Mouse (Mus musculus) right cerebral cortex, postnatal 4 days (tissue): ENCODE measurements around the gene Atp1a2.

Experiments
- DNase-seq: peaks from one replicate; pipeline ENCODE4 v3.0.0-alpha.2; 2022

Gene Atp1a2

DNA sequence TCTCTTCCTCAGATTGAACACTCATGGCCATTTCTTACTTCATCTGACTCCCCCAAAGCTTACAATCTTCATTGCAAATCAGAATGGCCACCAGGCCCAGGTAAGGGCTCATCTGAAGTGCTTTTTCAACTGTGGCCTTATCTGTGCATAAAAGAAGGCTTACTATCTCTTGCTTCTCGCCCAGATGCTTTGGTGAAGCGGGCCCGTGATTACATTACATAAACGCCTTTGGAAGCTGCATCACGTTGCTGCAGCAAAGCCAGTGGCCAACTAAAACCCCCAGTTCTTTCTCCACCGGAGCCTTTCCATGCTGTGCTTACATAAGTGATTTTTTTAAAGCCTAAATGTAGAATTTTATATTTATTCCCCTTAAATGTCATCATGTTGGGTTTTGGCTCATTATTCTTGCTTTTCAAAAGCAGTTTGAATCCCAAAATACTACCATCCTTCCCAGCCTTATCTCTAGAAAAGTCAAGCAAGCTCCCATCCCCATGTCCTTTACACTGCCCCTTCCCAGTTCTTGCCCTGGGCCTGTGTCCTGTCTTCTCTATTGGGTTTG lies 26.0 kb upstream of the Atp1a2 start:
- no peak for DNase-seq

DNA sequence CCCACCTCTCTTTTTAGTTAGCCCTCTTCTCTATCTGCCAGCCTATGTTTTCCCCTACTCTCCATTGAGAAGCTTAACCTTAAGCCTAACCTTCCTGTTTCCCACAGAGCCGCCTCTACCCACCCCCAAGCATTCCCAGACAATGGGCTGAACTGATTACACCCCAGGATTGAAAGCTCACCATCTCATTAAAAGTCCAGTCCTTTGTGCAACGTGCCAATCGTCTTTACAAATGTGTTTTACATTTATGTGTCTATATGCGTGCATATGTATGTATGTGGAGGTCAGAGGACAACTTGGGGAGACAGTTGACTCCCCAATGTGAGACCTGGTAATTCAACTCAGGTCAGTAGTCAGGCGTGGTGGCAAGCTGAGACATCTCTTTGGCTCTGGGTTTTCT lies 25.4 kb upstream of the Atp1a2 start:
- no peak for DNase-seq

DNA sequence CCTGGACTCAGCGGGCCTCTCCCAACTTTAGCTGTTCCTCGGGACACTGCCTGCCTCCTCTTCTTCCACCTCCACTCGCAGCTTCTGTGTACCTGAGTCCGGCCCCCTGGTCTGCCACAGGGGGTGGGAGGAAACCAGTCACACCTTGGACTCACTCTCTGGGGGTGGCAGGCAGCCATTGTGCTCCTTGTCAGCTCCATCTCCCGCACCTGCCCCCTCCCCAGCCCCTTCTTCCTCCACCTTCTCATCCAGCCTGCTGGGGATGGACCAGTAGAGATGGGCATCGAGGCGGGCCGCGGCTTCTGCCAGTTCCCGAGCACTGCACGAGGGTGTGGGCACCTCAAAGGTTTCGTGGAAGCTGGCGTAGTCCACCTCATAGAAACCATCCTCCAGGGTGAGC lies 24.9 kb upstream of the Atp1a2 start:
- no peak for DNase-seq

DNA sequence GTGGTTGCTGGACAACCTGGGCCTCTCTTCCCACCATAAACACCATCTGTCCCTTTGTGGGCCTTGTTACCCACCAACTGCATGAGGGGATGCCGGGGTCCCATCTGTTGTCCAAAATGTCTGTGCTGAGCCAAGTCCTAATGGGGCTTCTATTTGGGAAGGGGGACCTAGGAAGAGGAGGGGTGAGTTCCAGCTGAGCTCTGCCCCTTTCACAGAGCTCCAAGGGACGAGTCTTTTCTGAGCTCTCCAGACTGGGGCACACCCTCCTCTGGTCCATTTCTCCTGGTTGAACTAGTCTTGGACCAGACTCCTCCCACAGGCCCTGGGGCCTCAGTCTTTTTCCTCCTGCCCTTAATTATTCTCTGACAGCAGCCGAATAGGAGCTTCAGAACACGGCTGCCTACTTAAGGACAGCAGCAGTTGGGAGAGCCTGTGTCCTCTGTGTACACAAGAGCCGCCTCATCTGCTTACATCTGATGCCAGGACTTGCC lies 22.1 kb upstream of the Atp1a2 start:
- DNase-seq: no peak

DNA sequence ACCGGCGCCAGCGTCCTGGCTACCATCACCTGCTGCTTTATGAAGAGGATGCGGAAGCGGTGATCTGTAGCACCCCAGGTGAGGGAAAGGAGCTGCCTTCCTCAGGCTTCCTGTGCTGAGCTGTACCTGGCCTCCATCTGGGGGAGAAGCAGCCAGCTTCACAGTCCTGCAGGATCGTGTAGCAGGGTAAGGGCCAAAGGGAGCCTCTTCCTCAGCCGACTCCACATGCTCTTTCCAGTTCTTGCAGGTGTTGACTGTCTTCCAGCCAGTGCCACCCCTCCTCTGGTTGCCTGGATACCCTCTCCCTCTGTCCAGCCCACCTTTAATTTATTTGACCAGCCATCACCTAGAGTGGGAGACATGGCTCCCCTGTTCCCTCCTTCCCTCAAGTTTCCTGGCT lies 21.5 kb upstream of the Atp1a2 start:
- no peak for DNase-seq

DNA sequence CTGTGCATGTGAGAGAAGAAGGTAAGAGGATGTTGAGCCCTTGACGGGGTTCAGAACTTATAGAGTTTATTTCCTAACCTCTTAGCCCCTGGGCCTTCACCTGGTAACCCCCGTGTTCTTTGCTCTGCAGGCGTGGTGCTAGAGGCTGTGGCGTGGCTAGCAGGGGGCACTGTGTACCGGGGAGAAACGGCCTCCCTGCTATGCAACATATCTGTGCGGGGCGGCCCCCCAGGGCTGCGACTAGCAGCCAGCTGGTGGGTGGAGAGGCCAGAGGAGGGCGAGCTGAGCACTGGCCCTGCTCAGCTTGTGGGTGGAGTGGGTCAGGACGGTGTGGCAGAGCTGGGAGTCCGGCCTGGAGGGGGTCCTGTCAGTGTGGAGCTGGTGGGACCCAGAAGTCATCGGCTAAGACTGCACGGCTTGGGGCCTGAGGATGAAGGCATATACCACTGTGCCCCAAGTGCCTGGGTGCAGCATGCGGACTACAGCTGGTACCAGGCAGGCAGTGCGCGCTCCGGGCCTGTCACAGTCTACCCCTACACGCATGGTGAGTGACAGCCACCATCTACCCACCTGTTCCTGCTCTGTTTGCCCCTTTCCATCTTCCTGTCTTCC lies 20.7 kb upstream of the Atp1a2 start:
- no peak for DNase-seq

DNA sequence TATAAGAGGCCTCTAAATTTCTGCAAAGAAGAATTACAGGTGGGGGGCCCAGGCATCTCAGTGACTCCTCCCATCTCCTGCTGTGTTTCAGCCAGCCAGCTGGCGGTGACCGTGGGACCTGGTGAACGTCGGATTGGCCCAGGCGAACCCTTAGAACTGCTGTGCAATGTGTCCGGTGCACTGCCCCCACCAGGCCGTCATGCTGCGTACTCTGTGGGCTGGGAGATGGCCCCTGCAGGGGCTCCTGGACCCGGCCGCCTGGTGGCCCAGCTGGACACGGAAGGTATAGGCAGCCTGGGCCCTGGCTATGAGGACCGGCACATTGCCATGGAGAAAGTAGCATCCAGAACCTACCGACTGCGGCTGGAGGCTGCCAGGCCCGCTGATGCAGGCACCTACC lies 20.1 kb upstream of the Atp1a2 start:
- no peak for DNase-seq

DNA sequence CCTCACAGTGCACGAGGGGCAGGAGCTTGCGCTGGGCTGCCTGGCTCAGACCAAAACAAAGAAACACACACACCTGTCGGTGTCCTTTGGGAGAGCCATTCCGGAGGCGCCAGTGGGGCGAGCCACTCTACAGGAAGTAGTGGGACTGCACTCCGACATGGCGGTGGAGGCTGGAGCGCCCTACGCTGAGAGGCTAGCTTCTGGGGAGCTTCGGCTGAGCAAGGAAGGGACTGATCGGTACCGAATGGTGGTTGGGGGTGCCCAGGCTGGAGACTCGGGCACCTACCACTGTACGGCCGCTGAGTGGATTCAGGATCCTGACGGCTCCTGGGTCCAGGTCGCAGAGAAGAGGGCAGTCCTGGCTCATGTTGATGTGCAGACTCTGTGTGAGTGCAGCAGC lies 19.6 kb upstream of the Atp1a2 start:
- no peak for DNase-seq

DNA sequence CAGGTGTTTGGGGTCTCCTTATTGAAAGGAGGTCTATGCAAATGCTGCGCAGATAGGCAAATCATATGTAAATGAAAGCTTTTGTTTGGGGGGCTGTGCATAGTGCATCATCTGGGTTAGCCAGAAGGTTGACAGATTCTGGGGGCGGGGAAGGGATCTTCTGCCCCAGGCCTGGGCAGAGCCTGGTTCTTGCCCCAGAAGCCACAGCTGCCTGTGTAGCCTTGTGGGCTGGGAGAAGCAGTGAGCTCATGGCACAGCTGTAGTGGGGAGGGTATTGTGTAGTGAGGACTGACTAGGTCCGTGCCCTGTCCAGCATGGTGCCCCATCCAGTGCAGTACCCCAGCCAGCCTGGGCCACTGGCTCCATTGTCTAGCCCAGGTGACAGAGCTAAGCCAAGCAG lies 17.0 kb upstream of the Atp1a2 start:
- DNase-seq: no peak

DNA sequence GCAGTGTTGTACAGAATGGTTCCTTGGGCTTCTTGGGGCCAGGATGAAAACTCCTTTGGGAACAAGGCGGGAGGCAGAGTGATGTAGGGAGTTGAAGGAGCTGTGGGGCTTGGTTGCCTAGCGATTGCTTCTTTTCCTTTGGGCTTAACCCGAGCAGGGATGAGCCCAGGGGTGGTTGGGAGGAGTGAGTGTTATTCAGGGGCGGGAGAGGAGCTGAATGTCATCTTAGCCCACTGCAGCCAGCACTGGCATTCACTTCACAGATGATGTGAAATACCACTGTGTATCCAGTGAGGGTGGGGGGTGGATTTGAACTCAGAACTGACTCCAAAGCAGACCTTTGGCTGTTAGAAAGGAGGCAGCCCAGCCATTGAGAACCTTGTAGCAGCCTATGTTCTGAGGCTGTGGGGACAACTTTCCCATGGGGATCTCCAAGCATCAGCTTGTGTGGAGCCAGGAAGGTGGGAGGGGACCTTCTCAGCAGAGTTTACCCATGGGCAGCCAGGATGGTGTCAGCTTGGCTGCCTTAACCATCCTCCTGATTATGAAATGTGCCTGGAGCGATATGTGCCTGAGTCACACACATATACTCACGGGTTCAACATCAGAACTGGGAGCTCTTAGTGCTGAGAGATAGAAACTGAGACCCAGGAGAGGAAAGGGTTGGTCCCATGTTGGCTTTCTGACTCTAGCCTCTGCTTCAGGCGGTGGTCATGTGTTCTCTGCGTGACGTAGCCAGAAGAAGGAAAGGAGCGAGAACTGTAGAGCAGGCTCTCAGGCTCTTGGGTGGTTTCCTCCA lies 15.9 kb upstream of the Atp1a2 start:
- no peak for DNase-seq

DNA sequence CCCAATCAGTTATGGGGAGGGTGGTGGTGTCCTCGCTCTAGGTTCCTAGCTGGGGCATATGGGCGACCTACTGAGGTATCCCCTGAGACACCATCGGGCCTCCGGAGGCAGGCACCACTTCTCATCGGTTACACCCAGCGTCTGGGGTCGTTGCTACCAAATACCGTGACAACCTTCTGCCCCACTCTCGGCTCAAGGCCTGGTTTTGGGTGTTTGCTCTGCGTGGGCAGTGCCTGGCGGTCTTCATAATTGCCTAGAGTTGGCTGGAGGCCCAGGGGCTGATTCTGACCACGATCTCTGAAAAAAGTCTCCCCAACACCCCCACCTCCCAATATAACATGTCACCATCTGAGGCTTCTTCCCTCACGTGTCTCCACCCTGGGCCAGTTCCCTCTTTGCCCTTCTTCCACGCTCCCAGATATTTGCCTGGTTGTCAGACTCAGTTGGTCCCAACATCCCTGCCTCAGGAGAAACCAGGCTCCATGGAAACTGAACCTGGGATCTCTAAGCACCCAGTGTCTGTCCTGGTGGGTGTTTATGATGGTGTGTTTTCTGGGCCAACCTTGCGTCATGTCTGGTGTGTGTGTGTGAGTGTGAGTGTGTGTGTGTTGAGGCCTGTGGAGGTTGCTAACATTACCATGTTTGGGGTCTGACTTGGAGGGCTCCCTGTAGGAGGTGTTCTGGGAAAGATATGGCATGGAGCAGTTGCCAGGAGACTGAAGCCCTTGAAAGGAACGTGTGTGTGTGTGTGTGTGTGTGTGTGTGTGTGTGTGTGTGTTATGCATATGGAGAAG lies 15.1 kb upstream of the Atp1a2 start:
- DNase-seq: peak; percentile 53

DNA sequence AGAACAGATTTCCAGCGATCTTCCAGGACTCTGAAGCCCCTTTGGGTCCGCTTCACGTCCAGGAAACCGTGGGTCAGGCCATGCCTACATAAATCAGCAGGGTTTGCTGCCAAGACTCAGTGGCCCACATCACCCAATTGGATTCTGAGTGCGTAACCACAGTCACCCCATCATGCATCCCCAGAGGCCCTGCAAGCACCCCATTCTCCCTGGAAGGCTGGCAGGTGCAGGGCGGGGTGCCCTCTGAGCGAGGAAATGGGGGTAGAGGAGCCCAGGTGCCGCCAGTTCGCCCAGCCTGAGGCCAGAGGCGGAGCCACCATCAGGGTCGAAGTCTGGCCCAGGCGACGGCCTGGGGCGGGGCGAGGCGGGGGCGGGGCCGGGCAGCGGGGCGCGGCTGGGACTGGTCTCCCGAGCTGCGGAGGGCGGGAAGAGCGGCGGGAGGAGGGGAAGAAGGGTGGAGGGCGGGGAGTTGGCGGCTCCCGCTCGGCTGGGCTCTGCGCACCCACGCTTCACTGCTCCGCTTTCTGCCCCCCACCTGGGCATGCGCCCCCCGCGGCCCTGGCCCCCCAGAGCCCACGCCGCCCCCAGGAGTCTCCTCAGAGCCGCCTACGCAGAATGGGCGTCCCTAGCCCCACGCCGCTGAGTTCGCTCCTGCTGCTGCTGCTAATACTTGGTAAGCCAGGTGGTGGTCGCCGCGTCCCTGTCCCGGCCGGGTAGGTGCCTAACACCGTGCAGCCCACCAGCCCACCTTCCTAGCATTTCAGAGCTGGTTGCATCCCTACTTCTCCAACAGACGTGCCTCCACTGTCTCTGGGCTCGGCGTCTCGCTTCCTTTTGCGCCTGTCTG lies 14.3 kb upstream of the Atp1a2 start:
- DNase-seq: peak; percentile 76

DNA sequence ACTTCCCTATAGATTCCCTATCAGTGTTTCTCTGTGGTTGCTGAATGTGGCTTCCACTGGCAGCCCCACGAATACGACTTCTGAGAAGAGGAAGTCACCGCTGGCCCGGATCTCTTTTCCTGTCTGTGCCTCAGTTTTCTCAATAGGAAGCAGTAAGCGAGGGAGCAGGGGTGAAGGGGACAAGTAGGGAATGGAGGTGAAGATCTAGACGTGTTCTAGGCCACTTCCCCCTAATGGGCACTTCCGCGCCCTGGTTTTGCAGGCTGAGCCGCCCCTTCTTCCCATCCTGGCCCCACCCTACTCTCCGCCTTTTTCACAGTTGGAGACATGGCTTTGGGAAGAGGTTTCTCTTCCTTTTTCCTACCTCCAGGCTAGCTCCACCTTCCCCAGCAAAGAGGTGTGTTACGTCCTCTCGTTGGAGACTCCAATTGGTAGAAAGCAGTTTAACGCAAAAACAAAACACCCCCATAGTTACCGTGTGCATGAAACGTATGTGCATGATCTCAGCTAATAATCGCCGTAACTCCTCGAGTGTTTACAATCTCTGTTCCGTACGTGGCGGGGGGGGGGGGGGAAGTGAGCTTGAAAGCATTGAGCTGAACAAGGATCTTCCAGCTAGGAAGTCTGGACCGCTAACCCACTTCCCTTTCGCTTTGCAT lies 13.5 kb upstream of the Atp1a2 start:
- peak; percentile 27 for DNase-seq

DNA sequence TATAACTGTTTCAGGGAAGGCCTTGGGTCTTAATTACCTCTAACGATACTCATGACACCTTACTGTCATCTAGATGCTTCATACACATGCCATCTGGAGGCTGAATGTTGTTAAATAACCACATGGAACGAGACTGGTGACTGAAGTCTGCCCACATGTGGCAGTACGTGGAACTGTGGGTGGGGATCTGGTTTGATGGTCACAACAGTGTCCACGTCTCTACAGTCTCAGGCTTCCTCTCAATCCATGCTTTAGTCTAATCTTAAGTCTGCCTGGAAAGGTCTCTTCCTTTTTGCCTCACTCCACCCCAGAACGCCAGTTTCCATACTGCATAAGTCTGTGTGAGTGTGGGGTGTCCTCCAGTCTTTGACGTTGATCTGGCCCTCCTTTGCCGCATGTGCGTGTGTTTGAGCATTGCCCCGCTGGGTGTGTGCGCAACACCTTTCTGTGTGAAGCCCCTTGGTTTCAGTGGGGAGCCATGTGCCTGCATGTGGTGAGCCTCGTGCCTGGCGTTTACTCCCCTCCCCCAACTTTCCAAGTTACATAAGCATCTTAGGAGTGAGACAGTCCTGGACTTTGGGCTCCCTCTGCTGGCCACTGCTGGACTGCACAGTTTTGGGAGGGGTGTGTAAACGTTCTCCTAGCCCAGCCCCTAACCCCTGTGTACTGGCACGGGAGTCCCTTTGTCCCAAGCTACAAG lies 12.0 kb upstream of the Atp1a2 start:
- DNase-seq: peak; percentile 96

DNA sequence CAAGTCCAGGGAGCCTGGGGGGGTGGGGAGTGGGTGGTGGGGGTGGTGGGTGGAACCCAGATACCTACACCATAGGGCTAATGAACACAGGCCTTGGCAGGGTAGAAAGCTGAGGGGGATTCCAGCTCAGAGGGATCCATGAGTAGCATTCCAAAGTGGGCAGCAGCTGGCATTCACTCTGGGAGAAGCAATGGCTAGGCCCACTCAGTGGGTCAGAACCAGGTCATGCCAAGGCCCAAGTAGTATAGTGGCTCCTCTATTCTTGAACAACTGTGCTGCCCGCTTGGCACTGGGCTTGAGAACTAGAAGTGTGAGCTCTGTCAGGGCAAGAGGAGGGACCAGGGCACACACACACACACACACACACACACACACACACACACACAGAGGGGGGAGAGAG lies 10.5 kb upstream of the Atp1a2 start:
- DNase-seq: peak; percentile 39

DNA sequence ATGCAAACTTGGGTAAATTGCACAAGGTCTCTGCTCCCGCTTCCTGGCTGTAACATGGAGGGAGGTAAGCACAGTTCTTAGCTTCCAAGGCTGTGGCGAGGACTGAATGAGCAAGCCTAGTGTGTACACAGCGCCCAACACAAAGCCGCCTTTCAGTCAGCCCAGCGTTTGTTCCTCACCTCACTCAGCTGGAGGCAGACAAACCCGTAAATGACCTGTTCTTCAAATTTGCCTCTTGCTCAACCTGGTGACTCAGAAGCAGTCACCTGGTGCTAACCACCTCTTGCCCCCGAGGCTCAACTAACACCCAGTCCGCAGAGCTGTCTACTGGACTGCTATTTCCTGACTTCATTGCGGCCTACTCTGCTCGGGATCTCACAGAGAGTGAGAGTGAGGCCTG lies 10.1 kb upstream of the Atp1a2 start:
- DNase-seq: peak; percentile 7

DNA sequence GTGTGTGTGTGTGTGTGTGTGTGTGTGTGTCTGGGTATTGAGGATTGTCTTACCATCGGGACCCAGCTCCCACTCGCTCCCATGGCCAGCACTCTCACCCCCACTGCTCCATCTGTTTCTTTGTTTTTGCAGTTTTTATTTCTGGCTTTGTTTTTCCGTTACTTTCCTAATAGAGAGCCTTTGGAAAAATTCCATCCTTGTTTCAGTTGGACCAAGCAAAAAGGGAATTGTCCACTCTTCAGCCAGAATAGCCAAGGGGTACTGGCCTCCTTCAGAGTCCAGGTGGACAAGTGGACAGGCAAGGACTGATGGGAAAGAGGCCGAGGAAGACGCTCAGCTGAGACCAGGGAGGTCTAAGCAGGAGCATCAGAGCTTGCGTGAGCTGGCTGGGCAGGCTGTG lies 9.0 kb upstream of the Atp1a2 start:
- DNase-seq: no peak

DNA sequence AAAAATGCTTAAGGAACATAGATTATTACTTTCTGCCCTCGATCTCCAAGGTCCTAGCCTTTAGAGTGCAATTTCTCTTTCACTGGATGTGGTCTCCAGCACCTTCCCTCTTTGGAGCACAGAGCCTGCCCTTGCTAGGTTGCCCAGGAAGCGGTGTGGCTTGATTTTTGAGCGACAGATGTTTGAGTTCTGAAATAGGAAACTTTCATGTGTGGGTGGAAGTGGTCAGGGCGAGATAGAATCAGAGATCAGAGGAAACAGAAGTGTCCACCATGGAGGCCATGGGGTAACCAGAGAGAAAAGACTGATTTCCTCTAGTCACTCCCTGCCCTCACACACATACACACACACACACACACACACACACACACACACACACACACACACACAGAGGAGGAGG lies 8.3 kb upstream of the Atp1a2 start:
- DNase-seq: no peak

DNA sequence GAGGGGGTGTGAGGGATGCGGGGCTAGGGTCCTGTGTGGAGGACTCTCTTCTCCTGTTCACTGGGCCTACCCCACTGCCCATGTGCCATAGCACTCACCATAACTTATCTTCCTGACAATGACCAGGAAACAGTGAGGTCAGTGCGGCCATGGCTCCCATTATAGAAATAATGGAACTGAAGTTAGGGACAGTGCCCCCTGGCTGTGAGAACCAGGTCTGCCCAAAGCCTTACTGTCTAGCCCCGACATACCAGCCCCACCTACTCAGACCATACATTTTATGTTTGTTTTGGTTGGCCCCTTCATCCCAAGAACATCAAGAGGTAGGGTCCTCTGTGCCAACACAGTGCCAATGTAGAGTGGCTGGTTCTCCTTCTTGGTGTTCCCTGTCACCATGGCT lies 7.8 kb upstream of the Atp1a2 start:
- no peak for DNase-seq

DNA sequence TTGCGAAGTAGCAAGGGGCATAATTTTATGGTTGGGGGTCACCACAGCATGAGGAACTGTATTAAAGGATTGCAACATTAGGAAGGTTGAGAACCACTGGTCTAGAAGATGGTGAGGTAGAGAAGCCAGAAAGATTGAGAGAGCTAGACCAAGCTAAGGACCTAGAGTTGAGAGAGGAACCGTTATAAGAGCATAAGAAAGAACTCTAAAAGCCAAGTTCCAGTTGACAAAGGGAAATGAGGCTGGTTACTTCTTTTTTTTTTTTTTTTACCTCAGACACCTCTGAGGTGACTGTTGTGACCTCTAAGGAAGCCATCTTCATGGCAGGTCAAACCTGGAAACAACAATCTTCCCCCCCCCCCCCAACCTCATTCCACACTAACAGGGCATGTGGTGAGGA lies 7.3 kb upstream of the Atp1a2 start:
- no peak for DNase-seq

DNA sequence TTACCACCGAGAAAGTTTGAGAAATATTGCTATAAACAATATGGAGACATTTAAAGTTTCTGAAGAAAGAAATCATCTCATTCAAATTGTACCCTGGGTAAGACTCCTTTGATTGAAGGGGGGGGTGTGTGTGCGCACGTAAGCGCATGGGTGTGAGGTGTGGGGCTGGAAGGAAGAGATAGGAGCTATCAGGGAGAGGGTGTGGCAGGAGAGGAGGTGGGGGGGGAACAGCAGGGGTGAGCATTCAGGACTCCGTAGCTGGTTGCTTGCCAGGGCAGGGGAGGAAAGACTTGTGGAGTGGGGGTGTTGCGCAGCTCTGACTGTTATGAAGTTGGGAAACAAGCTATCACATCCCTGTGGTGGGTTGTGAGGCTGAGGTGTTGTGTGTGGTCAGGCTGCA lies 6.6 kb upstream of the Atp1a2 start:
- no peak for DNase-seq
